Mouse (Mus musculus): ENCODE results near the gene Runx1.

Runx1 gene

DNA sequence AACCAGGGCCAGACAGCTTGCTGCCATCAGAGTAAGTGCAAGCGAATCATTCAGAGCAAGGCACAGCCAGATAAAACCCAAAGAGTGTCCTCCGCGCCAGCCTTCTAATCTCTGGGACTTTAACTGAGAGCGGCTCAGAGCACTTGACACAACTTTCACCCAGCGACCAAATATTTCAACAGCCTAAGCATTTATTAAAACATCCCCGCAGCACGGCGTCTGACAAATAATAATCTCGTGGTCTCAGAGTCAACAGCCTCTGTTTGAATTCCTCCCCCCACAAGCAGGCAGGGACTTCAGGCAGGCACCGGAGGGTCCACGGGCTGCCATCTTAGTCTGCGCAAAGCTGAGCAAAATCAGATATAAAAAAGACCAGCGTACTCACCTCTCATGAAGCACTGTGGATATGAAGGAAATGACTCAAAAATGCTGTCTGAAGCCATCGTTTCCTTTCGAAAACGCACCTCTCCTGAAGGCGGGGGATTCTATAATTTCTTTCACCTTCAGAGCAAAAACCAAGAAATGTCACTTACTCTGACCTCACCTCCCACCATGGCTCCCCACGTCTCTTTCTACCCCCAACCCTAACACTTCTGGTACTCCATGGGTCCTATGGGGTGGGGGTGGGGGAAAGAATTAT lies 625 bp downstream of the Runx1 start:
- DNase-seq, result peak; percentile 56

DNA sequence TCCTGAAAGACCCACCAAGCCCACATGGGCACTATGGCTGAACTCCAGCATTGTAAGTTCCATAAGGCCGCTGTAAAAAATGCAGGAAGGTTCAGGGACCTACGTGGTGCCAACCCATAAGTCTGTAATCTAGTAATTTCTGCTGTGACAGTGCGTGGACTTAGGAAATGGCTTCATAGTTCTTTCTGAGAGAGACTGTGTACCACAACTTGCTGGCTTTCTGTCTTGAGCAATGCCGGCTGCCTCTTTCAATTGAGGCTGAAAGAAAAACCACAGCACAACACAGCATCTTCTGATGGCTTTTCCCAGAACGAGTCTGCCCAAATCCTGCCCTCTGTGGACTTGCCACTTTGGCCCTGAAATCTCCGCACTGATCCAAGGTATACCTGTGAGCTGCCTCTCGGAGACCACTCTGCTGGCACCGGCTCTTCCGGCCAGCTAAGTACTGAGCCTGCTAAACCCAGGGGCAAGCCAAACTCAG lies 1.2 kb downstream of the Runx1 start:
- no peak for DNase-seq

DNA sequence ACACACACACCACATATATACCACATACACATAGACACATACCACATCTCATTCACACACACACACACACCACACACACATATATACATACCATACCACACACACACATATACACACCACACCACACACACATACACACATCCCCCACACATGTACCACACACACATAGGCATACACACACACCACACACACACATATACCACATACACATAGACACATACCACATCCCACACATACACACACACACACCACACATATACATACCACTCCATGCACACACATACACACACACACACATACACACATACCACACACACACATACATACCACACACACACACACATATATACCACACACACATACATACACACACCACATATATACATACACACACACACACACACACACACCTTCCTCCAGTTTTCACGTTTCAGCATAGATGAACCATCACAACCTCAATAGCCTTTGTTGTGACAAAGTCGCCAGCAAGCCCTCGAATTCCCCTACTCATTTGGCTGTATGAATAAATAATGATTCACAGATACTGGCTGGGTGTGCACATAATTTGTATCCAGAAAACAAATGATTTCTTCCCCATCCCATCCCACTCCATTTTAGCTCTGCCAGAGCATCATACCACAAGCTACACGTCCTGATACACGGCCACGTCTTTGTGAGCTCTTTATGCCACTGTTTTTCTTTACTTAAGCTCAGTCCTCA lies 1.8 kb downstream of the Runx1 start:
- DNase-seq, result no peak

DNA sequence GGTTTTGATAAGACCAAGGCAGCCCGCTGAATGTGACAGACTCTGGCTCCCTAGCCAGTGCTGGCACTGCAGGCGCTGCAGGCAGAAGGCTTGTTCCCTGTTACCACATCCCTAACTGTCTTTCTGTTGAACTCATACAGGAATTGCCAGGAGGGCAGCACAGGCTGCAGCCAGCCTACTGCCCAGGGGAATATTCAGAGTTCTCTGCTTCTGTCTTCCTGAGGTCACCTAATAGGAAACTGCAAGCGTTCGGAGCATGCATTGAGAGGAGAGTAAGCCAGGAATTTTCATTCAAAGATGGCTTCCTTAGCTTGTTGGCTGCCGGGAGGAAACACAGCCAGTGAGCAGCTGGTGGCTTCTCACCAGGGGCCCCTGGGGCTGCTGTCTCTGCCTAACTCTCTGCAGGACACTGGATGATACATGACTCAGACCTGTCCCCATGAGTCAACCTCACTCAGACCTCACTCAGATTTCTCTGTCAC lies 2.5 kb downstream of the Runx1 start:
- no peak for DNase-seq

DNA sequence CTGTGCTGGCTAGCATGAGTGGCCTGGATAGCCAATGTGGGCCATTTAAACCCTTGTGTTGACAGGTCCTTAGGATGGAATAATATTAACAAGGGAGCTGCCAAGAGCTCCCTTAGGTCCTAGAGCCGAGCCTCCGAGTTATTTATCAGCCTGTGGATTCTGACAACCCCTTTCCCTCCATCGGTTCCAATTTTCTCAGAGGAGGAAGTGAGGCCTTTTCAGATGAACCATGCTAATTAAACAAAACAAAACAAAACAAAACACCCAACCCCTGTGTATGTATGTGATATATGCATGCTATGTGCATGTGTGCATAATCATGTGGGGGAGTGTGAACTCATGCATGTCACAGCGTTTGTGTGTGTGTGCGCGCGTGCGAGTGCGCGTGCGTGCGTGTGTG lies 3.3 kb downstream of the Runx1 start:
- DNase-seq, result no peak

DNA sequence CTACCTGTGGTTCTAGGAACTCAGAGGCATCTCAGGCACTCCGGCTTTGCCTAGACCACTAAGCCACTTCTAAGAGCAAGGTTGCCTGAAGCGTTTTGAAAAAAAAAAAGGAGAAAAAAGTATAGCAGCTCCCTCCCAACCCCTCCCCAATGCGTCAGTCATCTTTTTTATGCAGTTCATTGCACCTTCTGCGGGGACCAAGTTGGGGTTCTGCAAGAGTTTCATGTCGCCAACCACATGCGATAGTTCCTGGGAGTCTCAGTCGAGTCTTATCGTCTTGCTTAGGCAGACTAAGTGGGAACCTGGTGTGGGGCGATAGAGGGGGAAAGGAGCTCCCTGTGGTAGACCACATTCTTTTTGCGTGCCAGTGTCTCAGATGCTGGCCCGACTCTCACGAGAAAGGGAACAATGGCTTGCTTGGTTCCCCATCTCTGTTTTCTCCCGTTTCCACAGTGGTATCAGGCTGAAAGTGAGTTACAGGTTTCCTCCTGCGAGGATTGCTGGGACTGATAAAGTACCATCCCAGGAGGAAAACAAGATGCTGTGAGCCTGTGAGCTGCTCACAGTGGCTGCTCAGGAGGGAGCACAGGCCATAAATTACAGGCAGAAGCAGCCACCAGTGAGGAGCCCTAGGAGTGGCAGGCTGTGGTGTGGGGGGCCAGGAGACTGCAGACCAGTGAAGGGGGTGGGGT lies 3.9 kb downstream of the Runx1 start:
- DNase-seq, result peak; percentile 64

DNA sequence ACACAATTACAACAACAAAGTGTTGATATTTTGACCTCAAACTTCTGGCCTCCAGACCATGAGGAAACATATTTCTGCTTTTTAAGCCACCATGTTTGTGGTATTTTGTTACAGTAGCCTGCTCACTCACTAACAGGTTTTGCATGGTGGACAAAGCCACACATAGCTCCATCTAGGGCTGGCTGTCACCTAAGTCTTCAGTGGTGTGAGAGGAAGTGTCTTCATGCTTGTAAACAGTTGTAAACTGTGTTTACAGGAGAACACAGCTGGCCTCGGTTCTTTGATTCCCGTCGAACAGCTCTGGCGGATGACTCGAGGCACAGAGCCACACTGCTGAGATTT lies 4.4 kb downstream of the Runx1 start:
- no peak for DNase-seq

DNA sequence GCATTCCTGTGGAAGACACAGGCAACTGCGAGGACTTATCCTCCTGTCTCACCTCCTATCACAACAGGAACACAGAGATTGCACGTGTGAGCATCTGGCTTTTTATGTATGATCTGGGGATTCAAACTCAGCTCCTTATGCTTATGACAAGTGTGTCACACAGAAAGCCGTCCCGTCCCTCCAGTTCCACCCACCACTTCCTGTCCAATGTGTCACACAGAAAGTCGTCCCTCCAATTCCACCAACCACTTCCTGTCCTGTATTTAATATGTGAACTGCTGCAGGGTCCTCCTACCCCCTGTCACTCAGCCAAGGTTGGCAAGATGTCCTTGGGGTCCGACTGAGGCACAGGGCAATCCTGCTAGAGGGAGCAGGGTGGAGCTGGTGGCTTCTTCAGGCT lies 5.5 kb downstream of the Runx1 start:
- no peak for DNase-seq

DNA sequence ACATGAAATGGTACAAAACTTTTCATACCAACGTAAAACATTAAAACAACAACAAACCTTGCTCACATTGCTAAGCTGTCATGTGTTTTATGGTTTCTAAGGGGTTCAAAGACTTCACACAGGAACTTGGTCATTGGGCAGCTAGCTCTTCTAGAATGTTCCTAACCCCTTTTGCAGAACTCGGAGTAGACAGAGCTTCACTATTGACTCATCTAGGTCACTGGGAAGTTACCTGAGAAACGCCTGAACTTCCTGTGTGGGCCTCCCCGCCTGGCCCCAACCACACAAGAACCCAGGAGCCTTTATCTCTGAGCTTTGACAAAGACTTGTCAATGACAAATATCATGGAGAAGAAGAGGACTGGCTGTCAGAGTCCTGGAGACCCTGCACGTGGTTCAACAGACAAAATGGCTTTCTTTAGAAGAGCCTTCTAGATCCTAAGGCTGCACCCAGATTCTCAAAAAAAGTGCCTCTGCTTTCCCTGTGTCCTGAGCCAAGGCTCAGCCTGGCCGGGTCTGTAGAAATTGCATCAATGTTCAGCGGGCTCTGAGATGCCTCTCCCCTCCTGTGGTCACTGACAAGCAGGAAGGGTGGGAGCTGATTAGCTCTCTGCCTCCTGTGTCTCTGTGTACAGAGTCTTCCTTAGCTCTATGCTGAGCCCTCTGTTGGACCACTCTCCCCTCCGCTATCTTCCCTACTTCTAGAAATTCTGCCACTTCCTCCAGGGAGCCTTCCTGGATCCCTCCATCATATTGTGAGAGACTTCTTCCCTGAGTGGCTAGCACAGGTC lies 7.3 kb downstream of the Runx1 start:
- no peak for DNase-seq

DNA sequence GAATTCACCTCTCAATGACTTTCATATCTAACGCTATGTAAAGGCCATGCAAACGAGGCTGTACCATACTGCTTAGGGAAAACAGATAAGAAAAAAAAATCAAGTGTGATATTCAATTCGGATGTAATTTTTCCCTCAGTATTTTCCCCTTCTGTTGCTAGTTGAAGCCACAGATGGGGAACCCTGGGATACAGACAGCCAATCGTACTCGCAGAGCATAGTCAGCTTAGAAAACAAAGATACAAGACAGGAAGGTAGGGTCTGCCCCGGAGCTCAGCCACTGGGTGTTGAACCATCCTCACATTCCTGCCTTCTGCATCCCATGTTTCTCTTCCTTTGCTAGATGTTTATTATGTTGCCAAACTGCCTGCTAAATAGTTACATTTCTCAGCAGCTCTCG lies 9.9 kb downstream of the Runx1 start:
- DNase-seq, result no peak

DNA sequence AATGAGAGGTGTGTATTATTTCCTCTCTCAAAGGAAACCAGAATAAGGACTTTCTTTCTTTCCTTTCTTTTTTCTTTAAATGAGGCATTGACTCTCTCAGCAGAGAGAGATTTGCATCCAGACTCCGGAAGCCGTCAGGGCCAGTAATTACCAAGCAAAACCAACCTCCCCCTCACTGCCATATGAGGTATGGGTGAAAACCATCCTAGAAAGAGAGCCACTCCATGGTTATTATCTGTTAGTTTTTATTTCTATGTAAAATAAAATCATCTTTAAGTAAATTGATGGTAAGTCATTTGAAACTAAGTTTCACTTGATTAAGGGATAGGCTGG lies 10.8 kb downstream of the Runx1 start:
- no peak for DNase-seq

DNA sequence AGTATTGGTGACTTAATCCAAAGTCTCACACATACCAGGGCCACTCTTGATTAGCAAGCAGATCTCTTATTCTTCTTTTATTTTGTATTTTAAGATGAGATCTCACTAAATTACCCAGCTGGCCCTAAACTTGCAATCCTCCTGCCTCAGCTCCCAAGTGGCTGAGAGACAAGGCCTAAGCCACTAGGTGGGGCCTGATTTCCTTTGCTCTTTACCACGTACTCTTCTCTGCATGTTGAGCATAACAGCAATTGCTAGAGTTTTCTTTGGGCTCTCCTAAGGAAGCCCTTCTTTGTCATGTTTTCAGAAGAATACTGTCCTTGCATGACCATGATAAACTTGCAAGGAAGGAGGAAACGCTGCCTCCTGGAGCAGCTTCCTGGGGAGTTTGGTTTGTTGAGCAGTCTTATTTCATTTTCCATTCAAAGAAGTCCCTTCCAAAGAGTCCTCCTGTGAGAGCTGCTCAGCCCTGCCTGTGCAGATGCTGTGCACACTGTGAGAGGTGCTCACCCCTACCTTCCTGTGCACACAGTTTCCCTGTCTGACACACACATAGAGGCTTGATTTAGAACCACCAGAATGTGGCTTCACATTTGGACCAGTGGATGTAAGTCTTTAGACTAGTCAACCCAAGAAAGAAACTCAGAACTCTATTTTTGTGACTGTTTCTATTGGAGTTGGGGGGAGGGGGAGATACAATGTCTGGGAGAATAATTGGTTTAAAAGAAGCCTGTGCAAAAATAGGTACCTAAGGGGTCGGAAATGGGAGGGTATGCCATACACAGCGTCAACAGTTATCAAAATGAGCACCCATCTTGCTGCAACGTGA lies 11.4 kb downstream of the Runx1 start:
- DNase-seq, result peak; percentile 49

DNA sequence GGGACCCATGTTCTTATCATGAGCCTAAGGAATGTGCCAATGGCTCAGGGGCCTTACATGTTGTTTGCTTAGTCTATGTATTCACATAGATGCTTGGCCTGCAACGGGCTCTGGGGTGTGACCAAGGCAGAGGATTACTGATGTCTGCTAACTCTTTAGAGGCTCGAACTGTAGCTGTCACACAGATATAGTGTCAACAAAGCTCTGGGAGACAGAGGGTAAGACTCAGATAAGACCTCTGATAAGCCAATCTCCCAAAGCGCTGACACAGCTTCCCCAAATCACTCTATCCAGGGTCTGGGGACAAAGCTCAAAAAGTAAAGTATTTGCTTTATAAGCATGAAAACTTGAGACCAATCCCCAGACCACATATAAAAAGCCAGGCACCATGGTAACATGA lies 13.5 kb downstream of the Runx1 start:
- DNase-seq, result no peak

DNA sequence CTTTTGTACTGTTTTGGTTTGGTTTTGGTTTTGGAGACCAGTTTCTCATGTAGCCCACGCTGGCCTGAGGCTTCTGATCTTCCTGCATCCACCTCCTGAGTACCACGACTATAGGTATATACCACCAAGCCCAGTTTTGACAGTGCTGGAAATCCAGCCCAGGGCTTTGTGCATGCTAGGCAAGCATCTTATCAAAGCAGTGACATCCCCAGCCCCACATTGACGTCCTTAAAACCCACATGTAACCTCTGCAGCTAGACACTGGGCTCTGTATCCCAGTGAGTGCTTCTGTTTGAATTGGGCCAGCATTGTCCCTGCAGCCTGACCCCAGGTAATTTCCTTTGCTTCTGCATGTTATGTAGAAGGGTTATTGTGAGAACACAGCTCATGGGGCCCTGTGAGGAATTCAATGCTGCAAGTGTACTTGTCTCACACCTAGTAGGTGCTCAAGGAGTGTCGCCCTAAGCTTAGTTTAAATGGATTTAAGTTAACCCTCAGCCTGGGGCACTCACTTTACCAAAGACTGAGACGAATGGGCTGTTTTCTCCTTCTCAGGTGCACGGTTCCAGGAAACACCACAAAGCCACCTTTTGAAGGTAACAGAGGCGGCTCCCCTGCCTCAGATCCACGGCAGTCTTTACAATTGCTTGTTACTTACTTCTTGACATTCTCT lies 15.2 kb downstream of the Runx1 start:
- DNase-seq, result no peak

DNA sequence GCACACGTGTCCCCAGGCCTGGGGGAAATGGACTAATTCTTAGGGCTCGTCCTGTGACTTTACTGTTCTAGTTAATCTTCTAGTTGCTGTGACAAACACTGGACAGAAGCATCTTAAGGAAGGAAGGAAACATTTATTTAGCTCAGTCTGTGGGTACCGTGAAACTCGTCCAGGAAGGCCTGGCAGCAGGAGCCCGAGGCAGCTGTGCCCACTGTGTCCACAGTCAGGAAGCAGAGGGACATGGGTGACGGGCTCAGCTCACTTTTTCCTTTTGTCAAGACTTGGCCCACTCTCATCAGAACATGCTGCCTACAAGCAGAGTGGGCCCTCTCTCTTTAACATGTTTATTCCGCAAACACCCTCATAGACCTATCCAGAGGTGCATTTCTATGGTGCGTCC lies 18.2 kb downstream of the Runx1 start:
- no peak for DNase-seq

DNA sequence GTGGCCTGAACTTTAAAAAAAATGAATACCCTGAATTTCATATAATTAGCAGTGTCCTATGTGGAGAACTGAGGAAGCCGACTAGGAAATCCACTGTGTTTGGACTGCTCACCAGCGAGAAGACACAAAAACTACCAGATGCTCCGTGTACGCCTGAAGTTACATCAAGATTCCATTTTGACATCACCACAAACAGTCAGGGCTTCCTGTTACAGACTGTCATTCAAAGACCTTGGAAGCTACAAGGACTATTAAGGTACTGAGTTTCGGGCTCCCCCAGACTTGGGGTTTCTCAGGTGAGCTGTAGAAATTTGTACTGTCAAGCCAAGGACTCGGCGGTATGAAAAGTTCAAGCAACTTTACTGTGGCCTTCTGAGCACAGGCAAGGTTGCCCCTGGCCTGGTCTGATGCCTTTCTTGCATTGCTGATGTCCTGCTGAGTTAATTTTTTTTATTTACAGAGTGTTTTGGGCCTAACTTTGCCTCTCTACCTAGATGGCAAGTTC lies 22.8 kb downstream of the Runx1 start:
- peak; percentile 44 for DNase-seq

DNA sequence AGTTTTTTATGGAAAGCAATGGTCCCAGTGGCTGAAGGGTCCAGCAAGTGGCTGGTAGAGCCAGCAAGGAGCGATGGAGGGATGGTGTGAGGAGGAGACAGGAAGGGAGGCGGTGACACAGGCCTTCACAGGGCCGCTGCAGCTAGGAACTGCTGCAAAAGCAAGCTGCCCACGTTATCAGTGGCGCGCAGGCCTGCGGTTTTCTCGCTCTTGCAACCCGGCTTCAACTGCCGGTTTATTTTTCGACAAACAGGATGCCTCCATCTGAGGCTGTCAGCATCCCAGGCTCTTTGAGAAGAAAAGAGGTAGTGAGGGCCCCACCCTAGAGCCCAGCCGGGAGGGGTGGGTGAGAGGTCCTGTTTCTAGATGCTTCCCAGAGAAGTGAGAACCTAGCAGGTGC lies 24.4 kb downstream of the Runx1 start:
- peak; percentile 89 for DNase-seq

DNA sequence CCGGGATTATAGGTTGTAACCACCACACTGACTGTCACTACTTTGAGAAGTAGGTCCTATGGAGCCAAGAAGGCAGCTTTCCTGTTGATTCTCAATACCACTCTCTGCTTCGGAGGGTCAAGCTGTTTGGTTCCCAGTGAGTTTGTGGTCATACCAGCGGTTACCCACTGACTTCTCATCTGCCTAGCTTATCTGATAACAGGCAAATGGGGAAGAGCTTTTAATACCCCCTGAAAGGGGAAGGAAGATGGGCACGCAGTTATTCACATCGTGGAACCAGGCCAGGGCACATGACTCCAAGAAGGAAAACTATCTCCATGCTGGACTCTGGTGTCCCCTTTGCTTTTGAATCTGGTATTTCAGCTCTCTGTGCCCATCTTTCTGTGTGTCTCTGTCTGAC lies 25.1 kb downstream of the Runx1 start:
- DNase-seq, result peak; percentile 48

DNA sequence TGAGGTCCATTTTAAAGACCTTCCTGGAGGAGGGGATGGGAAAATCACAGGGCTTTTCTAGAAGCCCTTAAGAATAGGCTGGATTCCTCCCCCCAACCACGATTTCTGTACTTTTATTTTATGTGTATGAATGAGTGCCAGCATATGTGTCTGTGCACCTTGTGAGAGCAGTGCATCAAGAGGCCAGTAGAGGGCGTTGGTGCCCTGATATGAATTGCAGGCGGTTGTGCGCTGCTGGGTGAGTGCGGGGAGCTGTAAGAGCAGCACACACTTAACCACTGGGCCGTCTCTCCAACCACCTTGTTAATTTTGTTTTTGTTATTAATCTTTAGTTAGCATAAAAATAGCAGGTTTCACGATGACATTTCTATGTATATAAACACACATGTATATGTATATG lies 26.0 kb downstream of the Runx1 start:
- DNase-seq, result no peak

DNA sequence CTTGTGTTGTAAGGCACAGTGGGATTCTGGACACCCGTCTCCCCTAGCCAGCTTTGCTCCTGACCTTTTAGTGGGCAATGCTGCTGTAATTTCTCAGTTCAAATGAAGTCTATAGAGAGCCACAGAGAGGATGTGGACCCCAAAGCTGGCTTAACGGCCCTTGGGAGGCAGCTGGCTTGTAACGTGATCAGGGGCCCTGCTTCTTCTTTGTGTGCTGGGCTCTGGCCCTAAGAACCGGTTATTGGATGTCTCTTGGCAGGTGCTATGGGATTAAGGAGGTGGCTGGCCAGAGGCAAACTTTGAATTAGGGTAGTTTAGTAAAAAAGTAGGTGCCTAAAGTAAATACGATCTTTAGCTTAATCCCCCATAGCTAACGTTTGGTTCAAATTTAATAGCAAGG lies 31.8 kb downstream of the Runx1 start:
- DNase-seq, result no peak

DNA sequence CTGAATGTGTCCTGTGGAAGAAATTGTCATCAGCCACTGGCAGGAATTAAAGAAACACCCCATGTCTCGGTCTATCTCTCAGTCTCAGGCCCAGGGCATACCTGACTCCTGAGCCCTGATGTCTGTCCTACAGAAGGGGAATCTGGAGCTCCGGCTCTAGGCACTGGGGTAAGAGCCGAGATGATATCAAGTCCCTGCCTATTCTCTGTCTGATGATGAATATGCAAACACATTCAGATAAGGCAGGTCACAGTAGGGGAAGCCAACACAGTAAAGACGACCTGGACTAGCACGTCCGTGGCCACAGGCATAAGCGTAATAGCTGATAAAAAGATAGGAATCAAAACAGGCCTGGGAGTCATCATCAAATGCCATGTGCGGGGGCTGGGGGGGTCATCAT lies 32.2 kb downstream of the Runx1 start:
- DNase-seq, result no peak

DNA sequence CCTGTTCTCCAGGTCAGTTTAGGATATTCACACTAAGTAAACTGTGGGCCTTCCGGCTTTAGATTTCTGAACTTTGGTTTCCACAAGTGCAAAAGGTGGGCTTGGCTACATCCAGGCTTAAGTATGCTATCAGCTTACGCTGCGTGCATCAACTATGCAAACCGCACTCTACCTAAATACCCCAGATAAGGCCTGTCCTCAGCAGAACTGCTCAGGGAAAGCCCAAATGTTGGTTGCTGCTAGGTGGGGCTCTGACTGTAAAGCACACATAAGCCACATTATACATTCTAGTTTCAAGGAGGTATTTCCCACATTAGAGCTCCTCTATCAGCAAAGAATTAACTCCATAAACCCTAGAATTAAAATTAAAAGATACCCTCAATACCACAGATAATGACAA lies 33.0 kb downstream of the Runx1 start:
- no peak for DNase-seq

Measured in thymus, postnatal 25 days (tissue).